Mouse (Mus musculus) ES-CJ7 (cell line): ENCODE results near the gene Fam222a.

Source experiments
- DNase-seq: peaks from one replicate; pipeline ENCODE4 v3.0.0; 2011; ENCODE audit warnings: low read depth, low spot score

Gene Fam222a

GRCm38 (mm10) chr5:114607651-114608050 lies 39.8 kb downstream of the Fam222a start:
- no peak for DNase-seq

GRCm38 (mm10) chr5:114608516-114608915 lies 40.7 kb downstream of the Fam222a start:
- DNase-seq: peak; percentile 86

- no peak for DNase-seq
Measured at GRCm38 (mm10) chr5:114611256-114611655, 43.4 kb downstream of the Fam222a start.

GRCm38 (mm10) chr5:114611968-114612608 lies 44.3 kb downstream of the Fam222a start:
- DNase-seq: peak; percentile 83

DNA sequence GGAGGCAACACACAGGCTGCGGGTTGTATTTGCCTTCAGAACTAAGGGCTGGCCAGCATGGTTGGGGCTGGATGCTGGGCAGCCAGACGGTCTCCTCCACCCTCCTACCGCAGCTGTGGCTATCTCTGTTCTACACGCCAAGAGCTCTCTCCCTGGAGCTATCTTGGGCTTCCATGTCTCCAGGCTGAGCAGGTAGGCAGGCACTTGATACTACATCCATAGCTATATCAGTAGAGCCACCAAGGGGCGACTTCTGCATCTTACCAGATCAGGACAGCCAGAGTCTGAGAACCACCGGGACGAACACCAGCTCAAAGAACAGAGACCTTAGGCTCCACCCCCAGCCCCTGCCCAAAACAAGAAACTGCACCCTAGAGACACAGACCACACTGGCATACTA lies 47.0 kb downstream of the Fam222a start:
- no peak for DNase-seq

DNA sequence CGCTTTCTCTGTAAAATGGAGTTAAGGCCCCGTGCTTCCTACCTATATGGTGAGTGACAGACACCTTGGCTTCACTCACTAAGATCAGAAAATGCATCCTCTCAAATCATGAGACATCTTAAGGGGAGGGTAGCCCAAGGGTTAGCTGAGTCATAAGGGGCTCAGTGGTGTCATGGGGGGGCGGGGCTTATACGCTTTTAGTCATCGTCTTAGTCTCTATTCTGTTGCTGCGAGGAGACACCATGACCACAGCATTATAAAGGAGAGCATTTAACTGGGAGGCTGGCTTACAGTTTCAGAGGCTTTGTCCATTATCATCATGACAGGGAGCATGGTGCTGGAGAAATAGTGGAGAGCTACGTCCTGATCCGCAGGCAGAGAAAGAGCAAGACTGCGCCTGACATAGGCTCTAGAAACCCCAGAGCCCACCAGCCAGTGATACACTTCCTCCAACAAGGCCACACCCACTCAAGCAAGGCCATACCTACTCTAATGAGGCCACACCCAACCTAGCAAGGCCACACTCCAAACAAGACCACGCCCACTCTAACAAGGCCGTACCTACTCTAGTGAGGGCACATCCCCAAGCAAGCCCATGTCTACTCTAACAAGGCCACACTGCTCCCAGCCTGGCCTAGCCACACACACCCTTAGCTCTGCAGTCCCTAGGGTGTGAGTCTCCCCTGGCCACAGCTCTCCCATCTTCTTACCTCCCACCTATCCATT lies 48.7 kb downstream of the Fam222a start:
- DNase-seq: peak; percentile 81

- DNase-seq: peak; percentile 49
Measured at GRCm38 (mm10) chr5:114617809-114618208, 50.0 kb downstream of the Fam222a start.

- peak; percentile 89 for DNase-seq
Measured at GRCm38 (mm10) chr5:114618851-114619250, 51.0 kb downstream of the Fam222a start.

GRCm38 (mm10) chr5:114620305-114620704 lies 52.5 kb downstream of the Fam222a start:
- peak; percentile 86 for DNase-seq

DNA sequence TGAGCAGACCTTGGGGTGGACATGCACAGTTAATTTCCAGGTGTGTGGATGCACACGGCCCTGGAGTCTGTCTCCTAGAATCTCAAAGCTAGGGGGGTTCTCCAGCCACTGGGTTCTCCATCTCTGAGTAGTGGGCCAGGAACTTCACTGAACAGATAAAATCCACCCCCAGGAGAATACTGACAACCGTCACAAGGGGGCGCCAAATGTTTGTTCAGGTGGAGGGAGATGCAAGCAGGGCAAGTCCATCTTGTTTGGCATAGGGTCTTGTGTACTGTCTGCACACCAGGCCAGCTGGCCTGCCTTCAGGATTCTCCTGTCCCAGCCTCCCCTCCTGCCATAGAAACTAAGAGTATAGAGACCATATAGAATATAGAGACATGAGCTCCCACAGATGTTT lies 57.8 kb downstream of the Fam222a start:
- DNase-seq: peak; percentile 80

- peak; percentile 72 for DNase-seq
Measured at GRCm38 (mm10) chr5:114631336-114631735, 63.5 kb downstream of the Fam222a start.

GRCm38 (mm10) chr5:114636091-114636490 lies 68.3 kb downstream of the Fam222a start:
- DNase-seq: peak; percentile 81

GRCm38 (mm10) chr5:114638769-114639644 lies 71.2 kb downstream of the Fam222a start:
- peak; percentile 92 for DNase-seq

DNA sequence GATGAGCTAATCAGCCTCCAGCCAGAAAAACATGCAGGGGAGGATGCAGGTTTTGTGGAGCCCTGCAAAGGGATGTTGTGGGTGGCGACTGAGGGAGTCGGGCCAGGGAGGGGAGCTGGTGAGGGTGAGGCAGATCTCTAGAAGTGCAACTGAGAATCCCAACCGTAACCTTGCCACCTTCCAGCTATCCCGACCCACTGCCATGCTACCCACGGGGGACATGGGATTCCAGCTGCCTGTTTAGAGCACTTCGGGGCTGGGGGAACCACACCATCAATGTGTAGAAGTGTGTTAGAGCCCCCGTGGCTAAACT lies 71.8 kb downstream of the Fam222a start:
- DNase-seq: no peak

- no peak for DNase-seq
Measured at GRCm38 (mm10) chr5:114640809-114641208, 73.0 kb downstream of the Fam222a start.

- no peak for DNase-seq
Measured at GRCm38 (mm10) chr5:114644918-114645317, 77.1 kb downstream of the Fam222a start.

- DNase-seq: no peak
Measured at GRCm38 (mm10) chr5:114645916-114646315, 78.1 kb downstream of the Fam222a start.

DNA sequence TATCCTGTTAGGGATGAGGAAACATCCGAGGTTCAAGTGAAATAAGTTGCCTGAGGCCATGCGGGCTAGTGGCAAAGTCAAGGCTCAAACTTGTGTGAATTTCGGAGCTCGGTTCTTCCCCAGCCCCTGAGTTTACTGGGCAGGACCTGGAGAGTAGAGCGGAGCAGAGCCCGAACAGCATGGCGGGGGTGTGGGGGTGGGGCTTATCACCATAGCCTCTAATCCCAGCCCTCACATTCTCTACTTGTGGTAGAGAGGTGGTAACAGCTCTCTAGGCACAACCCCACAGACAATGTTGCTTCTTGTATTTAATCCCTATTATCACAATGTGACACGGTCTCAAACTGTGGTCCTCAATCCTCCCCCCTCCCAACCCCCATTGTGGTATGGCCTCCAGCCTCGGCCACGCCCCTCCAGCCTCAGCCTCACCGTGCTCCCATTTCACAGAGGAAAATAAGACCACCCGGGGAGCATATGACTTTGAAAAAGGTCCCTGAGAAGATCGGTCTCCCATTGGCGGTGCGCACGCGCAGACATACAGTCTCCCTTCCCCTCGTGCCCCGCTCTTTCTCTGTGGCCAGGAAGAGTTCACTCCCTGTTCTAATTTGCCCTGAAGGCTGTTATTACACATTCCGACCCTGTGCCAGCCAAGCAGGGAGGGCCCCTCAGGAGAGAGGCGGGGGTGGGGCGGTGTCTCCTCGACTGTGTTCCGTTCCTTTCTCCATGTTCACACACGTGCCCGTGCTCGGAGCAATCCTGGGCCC lies 79.6 kb downstream of the Fam222a start:
- peak; percentile 91 for DNase-seq

- no peak for DNase-seq
Measured at GRCm38 (mm10) chr5:114648728-114649311, 81.0 kb downstream of the Fam222a start.

GRCm38 (mm10) chr5:114651002-114651401 lies 83.2 kb downstream of the Fam222a start:
- DNase-seq: no peak

DNA sequence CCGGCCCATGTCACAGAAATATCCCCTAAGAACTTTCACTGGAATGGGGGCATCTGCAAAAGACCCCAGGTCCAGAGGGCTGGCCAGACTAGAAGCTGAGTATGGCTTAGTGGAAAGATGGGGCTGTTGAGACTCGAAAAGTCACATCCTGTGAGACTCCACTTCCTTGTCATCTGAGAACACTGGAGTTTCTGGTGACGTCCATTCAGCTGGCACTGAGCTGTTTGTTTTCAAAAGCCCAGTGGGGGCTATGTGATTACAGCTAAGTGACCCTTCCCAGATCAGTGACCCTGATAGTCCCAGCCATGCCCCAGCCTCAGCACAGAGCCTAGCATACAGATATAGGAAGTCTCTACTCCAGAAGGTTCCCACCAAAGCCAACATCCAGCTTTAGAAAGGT lies 83.6 kb downstream of the Fam222a start:
- DNase-seq: no peak
